In genomic region chr4:36354401-36354800, GRCm38 (mm10) we compare ENCODE assay signal across 15 mouse cellular contexts.
"Had no signal": no experiment of that assay in that cellular context is flagged by ENCODE, and none has a peak within 500 bp of the region (broad histone marks: within the 10 kb centered on the region; RNA-seq: fewer than 3 reads in every experiment).

No protein-coding gene starts in this region.

- DNase-seq: gastrocnemius, postnatal 14 days; gastrocnemius, postnatal 36 days; heart, adult 11 months; heart, adult 2 months; heart, postnatal 14 days; heart, postnatal 36 days; kidney, adult 11 months; kidney, adult 2 months; kidney, adult 9 months; kidney, postnatal 14 days; kidney, postnatal 36 days; layer of hippocampus, adult 9-11 months; layer of hippocampus, postnatal 36 days; left cerebral cortex, postnatal 4 days; lung, adult 18-20 months had no signal
